Comparison of ENCODE assay signal across 8 mouse cellular contexts in the genomic region with DNA sequence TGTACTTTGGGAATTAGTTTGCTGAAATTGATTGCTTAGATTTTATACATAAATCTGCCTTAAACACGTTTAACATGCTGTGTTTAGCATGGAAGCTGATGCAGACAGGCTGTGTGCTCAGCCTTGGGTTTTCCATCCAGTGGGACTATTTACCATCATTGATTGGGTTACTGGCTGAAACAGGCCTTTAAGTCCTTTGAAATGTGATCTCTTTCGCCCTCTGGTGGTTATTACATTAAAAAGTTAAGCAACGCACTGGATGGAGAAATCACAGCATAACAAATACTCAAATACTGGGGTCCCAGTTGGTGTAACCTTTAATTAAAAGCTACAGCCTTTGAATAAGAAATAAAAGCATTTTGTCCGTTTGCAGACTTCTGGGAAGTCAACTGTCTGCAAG.
DNase-seq lines count a peak whose midpoint lies in the region; ATAC-seq lines count a peak whose summit lies in the region.

No protein-coding gene starts in this region.

- no peaks in the 10 kb centered on the region for H3K9me3 ChIP-seq in intestine, embryonic 14.5 days (ENCODE audit: control insufficient read depth, low read length)
- no peaks in the 10 kb centered on the region for H3K9me3 ChIP-seq in intestine, embryonic 15.5 days

- no peak overlapping the region for H3K27ac ChIP-seq in intestine, embryonic 14.5 days (ENCODE audit: low read depth)
- no peak overlapping the region for H3K27ac ChIP-seq in intestine, embryonic 15.5 days

- no peak overlapping the region for H3K4me3 ChIP-seq in intestine, embryonic 14.5 days (ENCODE audit: low read depth, low read length)
- H3K4me3 ChIP-seq in intestine, embryonic 15.5 days (replicated peaks), result no peak overlapping the region

- ATAC-seq in intestine, embryonic 14.5 days (replicated peaks; ENCODE audit: low FRiP score, low TSS enrichment, low read depth), result no peak
- ATAC-seq in intestine, embryonic 15.5 days, result no peak
- ATAC-seq in granulocyte monocyte progenitor cell, adult 5-6 weeks (replicated peaks; ENCODE audit: poor library complexity, severe bottlenecking), result peak; percentile 52

- no peaks in the 10 kb centered on the region for H3K27me3 ChIP-seq in intestine, embryonic 14.5 days (replicated peaks; ENCODE audit: control insufficient read depth, insufficient read depth, low read length)
- H3K27me3 ChIP-seq in intestine, embryonic 15.5 days (replicated peaks), result no peaks in the 10 kb centered on the region

- H3K9ac ChIP-seq in intestine, embryonic 14.5 days (ENCODE audit: low read length), result no peak overlapping the region
- no peak overlapping the region for H3K9ac ChIP-seq in intestine, embryonic 15.5 days

- H3K4me2 ChIP-seq in intestine, embryonic 14.5 days (ENCODE audit: low read length), result no peak overlapping the region
- no peak overlapping the region for H3K4me2 ChIP-seq in intestine, embryonic 15.5 days (replicated peaks)

- no peaks in the 10 kb centered on the region for H3K36me3 ChIP-seq in intestine, embryonic 14.5 days (ENCODE audit: control insufficient read depth, insufficient read depth, low read length)
- H3K36me3 ChIP-seq in intestine, embryonic 15.5 days, result no peaks in the 10 kb centered on the region

- 7% methylated on average over 4 of the region's 4 CpGs for WGBS in intestine, embryonic 14.5 days
- WGBS in intestine, embryonic 15.5 days, result 7% methylated on average over 4 of the region's 4 CpGs

- peak; percentile 53 for DNase-seq in intestine, embryonic 14.5 days (ENCODE audit: low spot score)
- DNase-seq in A20 (ENCODE audit: low read depth, low spot score) (peak; percentile 10), NIH3T3 (ENCODE audit: low read depth) (peak; percentile 65)
- no peak for DNase-seq in right cerebral cortex, postnatal 36 days (ENCODE audit: low spot score in 2 of 2)
- no peak for DNase-seq in left cerebral cortex, adult 18-20 months (ENCODE audit: low spot score in 2 of 2)
- no peak for DNase-seq in urinary bladder, postnatal 25 days (ENCODE audit: low spot score)

- H3K4me1 ChIP-seq in intestine, embryonic 14.5 days (replicated peaks; ENCODE audit: control insufficient read depth, insufficient read depth, low read length), result no peaks in the 10 kb centered on the region
- no peaks in the 10 kb centered on the region for H3K4me1 ChIP-seq in intestine, embryonic 15.5 days (replicated peaks)

Comparison
In these comparisons a context has a peak if more than half of its experiments do, and no peak if none do; other contexts are left out.
1. DNase-seq: peak in intestine, embryonic 14.5 days (single experiment), A20 (single experiment) and NIH3T3 (single experiment); none in right cerebral cortex, postnatal 36 days (0 of 2), left cerebral cortex, adult 18-20 months (0 of 2) and urinary bladder, postnatal 25 days (single experiment).